9 mouse cellular contexts compared by ENCODE assay signal in genomic region chr12:100528246-100528645, GRCm38 (mm10). TPM values are rescaled to one million over a fixed set of nuclear protein-coding genes. Genes with fewer than 3 reads are reported as not detected.
DNase-seq lines count a peak whose midpoint lies in the region; ATAC-seq and TF ChIP-seq lines count a peak whose summit lies in the region.
"Had no signal": no experiment of that assay in that cellular context is flagged by ENCODE, and none has a peak within 500 bp of the region (broad histone marks: within the 10 kb centered on the region; RNA-seq: fewer than 3 reads in every experiment).

No protein-coding gene starts in this region.

- H3K4me1 ChIP-seq in ES-Bruce4 (ENCODE audit: control insufficient read depth, insufficient read depth, low read length) = peaks cover 11% of the 10 kb centered on the region
- H3K4me1 ChIP-seq in forebrain, embryonic 15.5 days = peaks cover 15% of the 10 kb centered on the region
- H3K4me1 ChIP-seq in liver, embryonic 11.5 days (replicated peaks; ENCODE audit: control insufficient read depth, insufficient read depth, low read length) = peaks cover 6% of the 10 kb centered on the region; the same call in 1 of the 2 replicates

- no peak for TF ChIP-seq CTCF in gastrocnemius, adult 2 months (IDR thresholded peaks at IDR 0.05)
- no peak for TF ChIP-seq CTCF in ES-Bruce4 (IDR thresholded peaks at IDR 0.05; ENCODE audit: low read depth, low read length)

- no peaks in the 10 kb centered on the region for H3K27me3 ChIP-seq in ES-Bruce4 (ENCODE audit: control insufficient read depth, insufficient read depth, low read length, poor library complexity, severe bottlenecking)
- H3K27me3 ChIP-seq in forebrain, embryonic 15.5 days = no peaks in the 10 kb centered on the region
- H3K27me3 ChIP-seq in liver, embryonic 11.5 days (replicated peaks; ENCODE audit: control insufficient read depth, insufficient read depth, low read length) = no peaks in the 10 kb centered on the region
- H3K27me3 ChIP-seq: lung, embryonic 15.5 days had no signal

- 0 out of 2 replicates have a peak overlapping the region, but pooled peaks have one; percentile 9 for H3K9ac ChIP-seq in ES-Bruce4 (ENCODE audit: low read depth, poor library complexity, severe bottlenecking)
- no peak overlapping the region for H3K9ac ChIP-seq in forebrain, embryonic 15.5 days (replicated peaks)
- H3K9ac ChIP-seq in liver, embryonic 11.5 days (ENCODE audit: low read depth, low read length) = no peak overlapping the region
- H3K9ac ChIP-seq: lung, embryonic 15.5 days had no signal

- peak overlapping the region; percentile 61 for H3K4me3 ChIP-seq in gastrocnemius, adult 2 months
- no peak overlapping the region for H3K4me3 ChIP-seq in ES-Bruce4 (ENCODE audit: low read depth, low read length)
- no peak overlapping the region for H3K4me3 ChIP-seq in forebrain, embryonic 15.5 days
- H3K4me3 ChIP-seq in liver, embryonic 11.5 days (ENCODE audit: low read depth, low read length) = no peak overlapping the region

- peak overlapping the region; percentile 89 for H3K27ac ChIP-seq in gastrocnemius, adult 2 months
- H3K27ac ChIP-seq in ES-Bruce4 (ENCODE audit: insufficient read depth, low read length) = 0 out of 2 replicates have a peak overlapping the region, but pooled peaks have one; percentile 66
- H3K27ac ChIP-seq in forebrain, embryonic 15.5 days (replicated peaks) = no peak overlapping the region
- H3K27ac ChIP-seq in liver, embryonic 11.5 days (ENCODE audit: low read depth, low read length) = no peak overlapping the region
- H3K27ac ChIP-seq: lung, embryonic 15.5 days had no signal

- peak; percentile 59 for DNase-seq in gastrocnemius, adult 2 months
- no peak for DNase-seq in gastrocnemius, postnatal 36 days
- DNase-seq in liver, embryonic 11.5 days (ENCODE audit: low spot score) = no peak
- no peak for DNase-seq in layer of hippocampus, adult 8-10 months (ENCODE audit: low spot score in 2 of 2)
- DNase-seq in gastrocnemius, postnatal 14 days = no peak
- no peak for DNase-seq in Muller cell, postnatal 12 days (ENCODE audit: inconsistent ontology term)

- TF ChIP-seq EP300 in ES-Bruce4 (IDR thresholded peaks at IDR 0.05; ENCODE audit: insufficient read depth, low read depth, low read length) = no peak

- TF ChIP-seq POLR2A in ES-Bruce4 (IDR thresholded peaks at IDR 0.05; ENCODE audit: insufficient read depth, low read length) = no peak

- no peak for ATAC-seq in forebrain, embryonic 15.5 days (replicated peaks)
- ATAC-seq in liver, embryonic 11.5 days (replicated peaks; ENCODE audit: low FRiP score) = no peak

- WGBS in forebrain, embryonic 15.5 days = 76% methylated on average over 3 of the region's 3 CpGs
- WGBS in liver, embryonic 11.5 days = 57% methylated on average over 3 of the region's 3 CpGs

- H3K9me3 ChIP-seq in ES-Bruce4 (replicated peaks; ENCODE audit: control insufficient read depth, insufficient read depth, low read length, poor library complexity, severe bottlenecking) = no peaks in the 10 kb centered on the region
- H3K9me3 ChIP-seq in forebrain, embryonic 15.5 days = no peaks in the 10 kb centered on the region
- no peaks in the 10 kb centered on the region for H3K9me3 ChIP-seq in liver, embryonic 11.5 days (ENCODE audit: control insufficient read depth, low read length)
- H3K9me3 ChIP-seq: lung, embryonic 15.5 days had no signal

- H3K36me3 ChIP-seq in ES-Bruce4 (ENCODE audit: control insufficient read depth, insufficient read depth, low read length, poor library complexity, severe bottlenecking) = no peaks in the 10 kb centered on the region
- no peaks in the 10 kb centered on the region for H3K36me3 ChIP-seq in forebrain, embryonic 15.5 days
- no peaks in the 10 kb centered on the region for H3K36me3 ChIP-seq in liver, embryonic 11.5 days (ENCODE audit: control insufficient read depth, insufficient read depth, low read length)
- H3K36me3 ChIP-seq: lung, embryonic 15.5 days had no signal

- peak overlapping the region; percentile 55 for H3K4me2 ChIP-seq in forebrain, embryonic 15.5 days (replicated peaks)
- 0 out of 2 replicates have a peak overlapping the region, but pooled peaks have one; percentile 15 for H3K4me2 ChIP-seq in liver, embryonic 11.5 days

- intact Hi-C loops in gastrocnemius, adult 2 months (cut with DNase I) = no loop called here
- intact Hi-C loops in gastrocnemius, postnatal 36 days (cut with DNase I) = no loop called here
- intact Hi-C loops in gastrocnemius, postnatal 14 days (cut with DNase I; ENCODE audit: low total_unique reads) = no loop called here

RNA-seq across cellular contexts. Expression of gene Ttc7b, which starts 7.6 kb away (rescaled TPM):
- total RNA-seq in gastrocnemius, adult 2 months (2021) = 100 to 1,000 TPM; 147 to 160 TPM
- total RNA-seq in gastrocnemius, postnatal 36 days (2021) = 100 to 1,000 TPM; 138 to 139 TPM
- polyA plus RNA-seq in ES-Bruce4 (2011; ENCODE audit: insufficient read depth, insufficient read length, low read depth, missing spikeins) = 56.0 and 61.1 TPM in 2 replicates
- 6.5 and 8.2 TPM in 2 replicates for polyA plus RNA-seq in forebrain, embryonic 15.5 days (2015; fragmentation: Nextera tagmentation; extraction: Ambion mirVana)
- 5.6 and 6.2 TPM in 2 replicates for polyA plus RNA-seq in liver, embryonic 11.5 days (2014; fragmentation: Nextera tagmentation; extraction: Ambion mirVana)
- total RNA-seq in layer of hippocampus, adult 8-10 months (2022) = 100 to 1,000 TPM; 160 to 184 (median 174) TPM
- total RNA-seq in gastrocnemius, postnatal 14 days (2021) = 10 to 100 TPM; 81.8 to 94.3 TPM

Comparison
In these comparisons a context has a peak if more than half of its experiments do, and no peak if none do; other contexts are left out.
1. H3K27ac ChIP-seq: peak in gastrocnemius, adult 2 months (single experiment) and ES-Bruce4 (single experiment); none in forebrain, embryonic 15.5 days (single experiment) and liver, embryonic 11.5 days (single experiment).